Mouse (Mus musculus): ENCODE results near the gene Ppa1. TPM values are rescaled to one million over a fixed set of nuclear protein-coding genes. Genes with fewer than 3 reads are reported as not detected.

Gene Ppa1
- polyA plus RNA-seq, 1 experiment from 2014 or later: 321 TPM

- peak within 1 kb of the TSS; percentile 96 for H3K4me3 ChIP-seq (ENCODE audit: low read depth, low read length)
- 1% methylated on average over 42 of the region's 42 CpGs for WGBS
- no peaks in the 10 kb centered on the region for H3K9me3 ChIP-seq (ENCODE audit: control insufficient read depth, low read length)
- peak; percentile 94 for DNase-seq (ENCODE audit: low spot score)
- no peak within 1 kb of the TSS for H3K27ac ChIP-seq (replicated peaks; ENCODE audit: low read depth, low read length)
- peak within 1 kb of the TSS; percentile 74 for H3K9ac ChIP-seq (ENCODE audit: low read length)
- no peaks in the 10 kb centered on the region for H3K27me3 ChIP-seq (ENCODE audit: control insufficient read depth, insufficient read depth, low read length)
- peak; percentile 93 for ATAC-seq (ENCODE audit: insufficient number of reproducible peaks, low FRiP score, low TSS enrichment, low read depth)
- peaks cover 21% of the 10 kb centered on the region for H3K36me3 ChIP-seq (ENCODE audit: control insufficient read depth, insufficient read depth, low read length)
- H3K4me2 ChIP-seq (ENCODE audit: low read depth, severe bottlenecking): peak within 1 kb of the TSS; percentile 97
- H3K4me1 ChIP-seq (ENCODE audit: control insufficient read depth, insufficient read depth, low read length): peaks cover 13% of the 10 kb centered on the region
Observed at GRCm38 (mm10) chr10:61694870-61695670, 46.7 kb downstream of the Ppa1 start, which contains the start of gene Tysnd1. Tysnd1 (plus strand) TSS chr10:61695514.

- Histone ChIP-seq H3K4me2 (ENCODE audit: low read depth, severe bottlenecking) (peak overlapping the region; percentile 97), H3K27ac (replicated peaks; ENCODE audit: low read depth, low read length) (no peak overlapping the region), H3K9ac (ENCODE audit: low read length) (peak overlapping the region; percentile 74), H3K36me3 (ENCODE audit: control insufficient read depth, insufficient read depth, low read length) (peaks cover 18% of the 10 kb centered on the region), H3K9me3 (ENCODE audit: control insufficient read depth, low read length) (no peaks in the 10 kb centered on the region), H3K4me3 (ENCODE audit: low read depth, low read length) (peak overlapping the region; percentile 96), H3K4me1 (ENCODE audit: control insufficient read depth, insufficient read depth, low read length) (peaks cover 13% of the 10 kb centered on the region), H3K27me3 (ENCODE audit: control insufficient read depth, insufficient read depth, low read length) (no peaks in the 10 kb centered on the region)
- ATAC-seq (ENCODE audit: insufficient number of reproducible peaks, low FRiP score, low TSS enrichment, low read depth) (peak; percentile 51; the same call in 1 of the 2 replicates), DNase-seq (ENCODE audit: low spot score) (peak; percentile 42)
- whole genome bisulfite sequencing: under 1% methylated on average over 106 of the region's 111 CpGs
Observed at GRCm38 (mm10) chr10:61695703-61696559, 47.6 kb downstream of the Ppa1 start.

DNA sequence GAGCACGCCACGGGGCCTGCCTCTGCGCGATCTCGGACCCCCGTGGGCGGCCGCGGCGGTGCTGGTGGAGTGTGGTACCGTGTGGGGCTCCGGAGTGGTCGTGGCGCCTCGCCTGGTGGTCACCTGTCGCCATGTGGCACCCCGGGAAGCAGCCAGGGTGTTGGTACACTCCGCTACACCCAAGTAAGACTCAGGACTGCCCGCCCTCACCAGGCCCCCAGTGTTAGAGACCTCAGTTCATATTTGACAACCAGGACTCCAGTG lies 48.1 kb downstream of the Ppa1 start:
- peak overlapping the region; percentile 97 for H3K4me2 ChIP-seq (ENCODE audit: low read depth, severe bottlenecking)
- peaks cover 13% of the 10 kb centered on the region for H3K4me1 ChIP-seq (ENCODE audit: control insufficient read depth, insufficient read depth, low read length)
- peaks cover 16% of the 10 kb centered on the region for H3K36me3 ChIP-seq (ENCODE audit: control insufficient read depth, insufficient read depth, low read length)
- H3K27me3 ChIP-seq (ENCODE audit: control insufficient read depth, insufficient read depth, low read length): no peaks in the 10 kb centered on the region
- H3K9ac ChIP-seq (ENCODE audit: low read length): peak overlapping the region; percentile 74
- H3K27ac ChIP-seq (replicated peaks; ENCODE audit: low read depth, low read length): no peak overlapping the region
- peak overlapping the region; percentile 96 for H3K4me3 ChIP-seq (ENCODE audit: low read depth, low read length)
- H3K9me3 ChIP-seq (ENCODE audit: control insufficient read depth, low read length): no peaks in the 10 kb centered on the region
- DNase-seq (ENCODE audit: low spot score) (no peak), ATAC-seq (ENCODE audit: insufficient number of reproducible peaks, low FRiP score, low TSS enrichment, low read depth) (no peak)
- WGBS: 9% methylated on average over 19 of the region's 19 CpGs

DNA sequence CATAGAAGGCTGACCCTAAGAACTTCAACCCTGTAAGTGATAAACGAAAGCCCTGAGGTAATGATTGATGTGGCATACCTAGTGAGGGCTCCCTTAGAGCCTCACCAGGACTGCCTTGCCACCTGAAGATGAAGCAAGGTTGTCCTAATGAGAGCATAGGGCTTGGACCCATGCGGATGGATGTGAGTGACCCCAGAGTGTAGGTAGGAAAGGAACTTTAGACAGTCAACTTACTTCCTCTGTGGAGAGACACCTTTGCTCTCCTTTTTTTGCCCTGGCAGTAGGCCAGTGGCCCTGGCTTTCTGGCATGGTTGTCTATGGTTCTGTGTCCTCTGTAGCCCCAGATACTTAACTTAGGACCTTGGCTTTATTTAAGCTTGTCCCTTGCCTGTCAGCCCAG lies 48.7 kb downstream of the Ppa1 start:
- no peak for DNase-seq (ENCODE audit: low spot score)
- 82% methylated on average over 2 of the region's 2 CpGs for WGBS
- Histone ChIP-seq H3K9ac (ENCODE audit: low read length) (no peak overlapping the region), H3K27ac (replicated peaks; ENCODE audit: low read depth, low read length) (no peak overlapping the region), H3K36me3 (ENCODE audit: control insufficient read depth, insufficient read depth, low read length) (peaks cover 14% of the 10 kb centered on the region), H3K4me1 (ENCODE audit: control insufficient read depth, insufficient read depth, low read length) (peaks cover 13% of the 10 kb centered on the region), H3K4me2 (ENCODE audit: low read depth, severe bottlenecking) (peak overlapping the region; percentile 97), H3K27me3 (ENCODE audit: control insufficient read depth, insufficient read depth, low read length) (no peaks in the 10 kb centered on the region), H3K4me3 (ENCODE audit: low read depth, low read length) (peak overlapping the region; percentile 96), H3K9me3 (ENCODE audit: control insufficient read depth, low read length) (no peaks in the 10 kb centered on the region)
- ATAC-seq (ENCODE audit: insufficient number of reproducible peaks, low FRiP score, low TSS enrichment, low read depth): no peak

GRCm38 (mm10) chr10:61704663-61705062 lies 56.3 kb downstream of the Ppa1 start:
- Histone ChIP-seq H3K4me3 (ENCODE audit: low read depth, low read length) (no peak overlapping the region), H3K4me1 (ENCODE audit: control insufficient read depth, insufficient read depth, low read length) (no peaks in the 10 kb centered on the region), H3K27me3 (ENCODE audit: control insufficient read depth, insufficient read depth, low read length) (no peaks in the 10 kb centered on the region), H3K9me3 (ENCODE audit: control insufficient read depth, low read length) (no peaks in the 10 kb centered on the region), H3K36me3 (ENCODE audit: control insufficient read depth, insufficient read depth, low read length) (peaks cover 5% of the 10 kb centered on the region; the same call in 1 of the 2 replicates), H3K4me2 (ENCODE audit: low read depth, severe bottlenecking) (no peak overlapping the region), H3K27ac (replicated peaks; ENCODE audit: low read depth, low read length) (no peak overlapping the region), H3K9ac (ENCODE audit: low read length) (no peak overlapping the region)
- ATAC-seq (ENCODE audit: insufficient number of reproducible peaks, low FRiP score, low TSS enrichment, low read depth): no peak
- no peak for DNase-seq (ENCODE audit: low spot score)
- WGBS: 84% methylated on average over 4 of the region's 4 CpGs

DNA sequence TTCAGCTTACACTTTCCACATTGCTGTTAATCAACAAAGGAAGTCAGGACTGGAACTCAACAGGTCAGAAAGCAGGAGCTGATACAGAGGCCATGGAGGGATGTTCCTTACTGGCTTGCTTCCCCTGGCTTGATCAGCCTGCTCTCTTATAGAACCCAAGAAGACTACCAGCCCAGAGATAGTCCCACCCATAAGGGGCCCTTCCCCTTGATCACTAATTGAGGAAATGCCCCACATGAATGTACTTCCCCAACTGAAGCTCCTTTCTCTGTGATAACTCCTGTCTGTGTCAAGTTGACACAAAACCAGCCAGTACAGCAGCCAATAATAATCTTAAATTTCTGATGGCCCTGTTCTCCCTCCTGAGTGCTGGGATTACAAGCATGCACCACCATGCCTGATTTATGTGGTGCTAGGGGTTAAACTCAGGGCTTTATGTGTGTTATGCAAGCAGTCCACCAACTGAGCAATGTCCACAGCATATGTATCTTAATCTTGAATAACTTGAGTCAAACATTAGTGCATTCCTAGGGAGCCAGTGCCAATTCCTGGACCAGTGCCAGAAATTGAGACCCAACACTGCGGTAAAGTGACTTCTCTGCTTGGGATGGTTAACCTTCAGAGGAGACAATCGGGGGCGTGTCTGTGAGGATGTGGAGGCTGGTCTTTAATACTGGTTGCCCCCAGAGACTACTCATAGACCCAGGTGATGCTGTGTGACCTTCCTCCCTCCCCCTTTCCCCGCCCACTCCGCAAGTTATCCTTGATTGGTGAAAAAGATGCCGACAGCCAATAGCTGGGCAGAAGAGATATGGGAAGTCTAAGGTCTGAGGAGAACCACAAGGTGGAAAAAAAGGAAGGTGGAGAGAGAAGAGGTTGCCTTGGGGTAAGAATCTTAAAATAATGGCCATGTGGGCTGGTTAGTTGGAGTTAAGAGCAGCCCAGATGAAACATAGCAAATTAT lies 58.3 kb downstream of the Ppa1 start:
- WGBS: 81% methylated on average over 6 of the region's 6 CpGs
- no peak overlapping the region for H3K27ac ChIP-seq (replicated peaks; ENCODE audit: low read depth, low read length)
- ATAC-seq (ENCODE audit: insufficient number of reproducible peaks, low FRiP score, low TSS enrichment, low read depth): no peak
- DNase-seq (ENCODE audit: low spot score): no peak
- H3K4me2 ChIP-seq (ENCODE audit: low read depth, severe bottlenecking): no peak overlapping the region
- H3K36me3 ChIP-seq (ENCODE audit: control insufficient read depth, insufficient read depth, low read length): peaks cover 5% of the 10 kb centered on the region; the same call in 1 of the 2 replicates
- H3K4me1 ChIP-seq (ENCODE audit: control insufficient read depth, insufficient read depth, low read length): no peaks in the 10 kb centered on the region
- no peak overlapping the region for H3K9ac ChIP-seq (ENCODE audit: low read length)
- no peaks in the 10 kb centered on the region for H3K9me3 ChIP-seq (ENCODE audit: control insufficient read depth, low read length)
- H3K27me3 ChIP-seq (ENCODE audit: control insufficient read depth, insufficient read depth, low read length): no peaks in the 10 kb centered on the region
- H3K4me3 ChIP-seq (ENCODE audit: low read depth, low read length): no peak overlapping the region

- H3K36me3 ChIP-seq (ENCODE audit: control insufficient read depth, insufficient read depth, low read length): no peaks in the 10 kb centered on the region
- H3K4me1 ChIP-seq (ENCODE audit: control insufficient read depth, insufficient read depth, low read length): peaks cover 5% of the 10 kb centered on the region; the same call in 1 of the 2 replicates
- no peaks in the 10 kb centered on the region for H3K27me3 ChIP-seq (ENCODE audit: control insufficient read depth, insufficient read depth, low read length)
- H3K9ac ChIP-seq (ENCODE audit: low read length): no peak overlapping the region
- DNase-seq (ENCODE audit: low spot score) (no peak), ATAC-seq (ENCODE audit: insufficient number of reproducible peaks, low FRiP score, low TSS enrichment, low read depth) (no peak)
- H3K9me3 ChIP-seq (ENCODE audit: control insufficient read depth, low read length): no peaks in the 10 kb centered on the region
- no peak overlapping the region for H3K4me3 ChIP-seq (ENCODE audit: low read depth, low read length)
- WGBS: 70% methylated on average over 3 of the region's 3 CpGs
- H3K4me2 ChIP-seq (ENCODE audit: low read depth, severe bottlenecking): no peak overlapping the region
- no peak overlapping the region for H3K27ac ChIP-seq (replicated peaks; ENCODE audit: low read depth, low read length)
Observed at GRCm38 (mm10) chr10:61713601-61714000, 65.2 kb downstream of the Ppa1 start.

DNA sequence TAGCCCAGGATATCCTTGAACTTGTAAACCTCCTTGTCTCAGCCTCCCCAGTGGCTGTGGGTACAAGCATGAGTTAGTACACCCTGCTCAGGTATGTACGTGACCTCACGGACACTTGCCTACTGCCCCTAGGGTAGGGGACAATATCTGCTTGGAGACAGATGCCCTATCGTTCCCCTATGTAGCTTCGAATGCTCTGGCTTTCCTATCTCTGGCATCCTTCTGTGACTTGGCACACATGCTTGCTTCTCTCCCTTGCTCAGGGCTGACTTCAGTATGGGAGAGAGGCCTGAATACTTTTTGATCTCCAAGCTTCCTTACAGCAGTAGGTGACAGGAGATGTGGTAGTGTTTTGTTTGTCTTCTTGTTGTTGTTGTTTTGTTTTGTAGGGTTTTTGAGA lies 65.8 kb downstream of the Ppa1 start:
- DNase-seq (ENCODE audit: low spot score) (no peak), ATAC-seq (ENCODE audit: insufficient number of reproducible peaks, low FRiP score, low TSS enrichment, low read depth) (no peak)
- Histone ChIP-seq H3K4me3 (ENCODE audit: low read depth, low read length) (no peak overlapping the region), H3K27ac (replicated peaks; ENCODE audit: low read depth, low read length) (no peak overlapping the region), H3K36me3 (ENCODE audit: control insufficient read depth, insufficient read depth, low read length) (no peaks in the 10 kb centered on the region), H3K27me3 (ENCODE audit: control insufficient read depth, insufficient read depth, low read length) (no peaks in the 10 kb centered on the region), H3K9ac (ENCODE audit: low read length) (no peak overlapping the region), H3K4me1 (ENCODE audit: control insufficient read depth, insufficient read depth, low read length) (peaks cover 5% of the 10 kb centered on the region; the same call in 1 of the 2 replicates), H3K9me3 (ENCODE audit: control insufficient read depth, low read length) (no peaks in the 10 kb centered on the region), H3K4me2 (ENCODE audit: low read depth, severe bottlenecking) (no peak overlapping the region)
- WGBS: 93% methylated on average over 4 of the region's 4 CpGs

Data from limb, embryonic 11.5 days (tissue).